Mouse (Mus musculus) left cerebral cortex, adult 2 months (tissue): Measurements from ENCODE around the gene Gpn1. TPM values are rescaled to one million over a fixed set of nuclear protein-coding genes. Genes with fewer than 3 reads are reported as not detected.
A peak's percentile ranks its signal among the peaks of the same experiment; 100 is the strongest.
"Not testable (repeated sequence)": the region's sequence is repeated elsewhere in the genome, so short reads cannot be mapped to it uniquely, and the experiment has no call there.

Source experiments
- DNase-seq, 2 experiments: peaks; one replicate each; pipeline ENCODE4 v3.0.0; 2021 to 2022; ENCODE audit warnings: low spot score in 2 of 2, mixed read lengths in 1 of 2; ENCODE audit errors: extremely low spot score in 1 of 2
- H3K27ac ChIP-seq: fragments of 200-600 bp; 2 replicates; pipeline ENCODE4 v1.8.1; 2022
- H3K4me3 ChIP-seq: fragments of 200-600 bp; 2 replicates; pipeline ENCODE4 v1.8.1; 2022
- CTCF ChIP-seq: fragments of 200-600 bp; IDR thresholded peaks from 2 replicates; pipeline ENCODE4 v1.8.1; 2022; ENCODE audit warnings: antibody characterized with exemption, mild to moderate bottlenecking, moderate library complexity
- intact Hi-C: fragments of 180-260 bp; cut with DNase I; formaldehyde crosslinking; loops from one replicate; pipeline ENCODE4 v1.15.1; 2025
- total RNA-seq, 2 experiments: library from RNA; stranded (reverse); gene quantifications; 2 replicates each; pipeline ENCODE4 v1.2.3; 2021

Gene Gpn1
- total RNA-seq, 2 experiments from 2014 or later, result 29.6 to 29.8 TPM

DNA sequence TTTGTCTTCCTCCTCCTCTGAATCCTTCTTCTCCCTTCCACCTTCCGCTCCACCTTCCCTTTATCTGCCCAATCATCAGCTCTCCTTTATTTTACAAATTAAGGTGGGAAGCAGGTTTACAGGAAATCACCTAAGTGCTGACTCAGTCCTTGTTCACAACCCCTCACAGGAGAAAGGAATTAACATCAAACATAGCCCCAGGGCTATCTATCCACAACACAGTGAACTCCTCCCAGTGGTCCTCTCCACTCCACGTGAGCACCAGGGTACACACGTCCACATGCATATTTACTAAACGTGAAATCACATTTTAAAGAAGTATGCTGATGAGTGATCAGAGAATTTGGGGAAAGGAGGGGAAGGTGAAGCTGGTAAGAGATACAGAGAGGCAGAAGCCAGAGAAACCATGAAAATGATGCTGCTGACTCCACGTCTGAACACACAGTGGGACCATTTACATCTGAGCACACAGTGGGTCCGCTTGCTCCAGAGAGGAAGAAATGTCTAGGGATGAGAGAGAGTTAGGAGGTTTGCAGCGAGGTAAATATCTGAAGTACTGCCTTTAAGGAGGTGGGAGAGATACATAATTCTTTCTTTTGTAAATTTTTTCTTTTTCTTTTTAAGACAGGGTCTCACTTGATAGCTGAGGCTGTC, 5.3 kb upstream of the Gpn1 start:
- intact Hi-C loops, result no loop called here
- no peak for TF ChIP-seq CTCF

DNA sequence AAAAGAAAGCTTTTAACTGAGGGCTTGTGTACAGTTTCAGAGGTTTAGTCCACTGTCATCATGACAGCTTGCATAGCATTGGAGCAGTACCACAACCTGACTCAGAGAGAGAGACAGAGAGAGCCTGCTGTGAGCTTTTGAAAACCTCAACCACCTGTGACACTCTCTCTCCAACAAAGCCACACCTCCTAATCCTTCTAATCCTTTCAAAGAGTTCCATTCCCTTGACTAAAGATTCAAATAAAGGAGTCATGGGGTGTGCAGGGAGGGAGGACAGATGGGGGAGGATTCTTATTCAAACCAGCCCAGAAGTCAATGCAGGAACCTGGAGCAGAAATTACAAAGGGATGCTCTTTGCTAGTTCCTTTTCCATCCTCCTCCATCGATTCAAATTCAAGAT, 2.5 kb upstream of the Gpn1 start:
- no peak for DNase-seq
- intact Hi-C loops, result no loop called here
- TF ChIP-seq CTCF, result no peak
- no peak overlapping the region for H3K4me3 ChIP-seq
- H3K27ac ChIP-seq, result no peak overlapping the region

More for the DNA sequence above, 5.3 kb upstream of the Gpn1 start:
- H3K27ac ChIP-seq, result no peak overlapping the region
- no peak overlapping the region for H3K4me3 ChIP-seq
- DNase-seq, result no peak

- DNase-seq, result no peak
- Histone ChIP-seq H3K27ac (no peak overlapping the region), H3K4me3 (no peak overlapping the region)
- intact Hi-C loops, result no loop called here
- TF ChIP-seq CTCF, result no peak
Observed at GRCm38 (mm10) chr5:31504843-31505242, 10.3 kb downstream of the Gpn1 start.

- no peak for TF ChIP-seq CTCF
- DNase-seq, result no peak
- intact Hi-C loops, result no loop called here
- H3K27ac ChIP-seq, result no peak overlapping the region
- H3K4me3 ChIP-seq, result no peak overlapping the region
Observed at GRCm38 (mm10) chr5:31512481-31512880, 17.9 kb downstream of the Gpn1 start.

GRCm38 (mm10) chr5:31520556-31520955, 26.0 kb downstream of the Gpn1 start:
- no peak for DNase-seq
- H3K4me3 ChIP-seq, result no peak overlapping the region
- no peak overlapping the region for H3K27ac ChIP-seq
- intact Hi-C loops, result no loop called here
- no peak for TF ChIP-seq CTCF

- intact Hi-C loops, result loop anchor here (2.0 kb wide), 1 partner anchor 74 kb away; the partner anchor contains the start of gene Zfp512
- Histone ChIP-seq H3K4me3 (peak within 1 kb of the TSS; percentile 85), H3K27ac (peak within 1 kb of the TSS; percentile 95)
- DNase-seq, result peak; percentile 66 to 80
- TF ChIP-seq CTCF, result no peak
Observed at GRCm38 (mm10) chr5:31526354-31527116, 32.0 kb downstream of the Gpn1 start, which contains the start of gene Slc4a1ap. Gene Slc4a1ap, plus strand, starts transcription at chr5:31526995.

GRCm38 (mm10) chr5:31527117-31527680, 32.7 kb downstream of the Gpn1 start:
- DNase-seq, result peak in 1 of 2 experiments; percentile 13
- TF ChIP-seq CTCF, result no peak
- H3K4me3 ChIP-seq, result peak overlapping the region; percentile 85
- intact Hi-C loops, result loop anchor here (2.0 kb wide), 1 partner anchor 74 kb away; the partner anchor contains the start of gene Zfp512
- H3K27ac ChIP-seq, result peak overlapping the region; percentile 95

GRCm38 (mm10) chr5:31527707-31528106, 33.2 kb downstream of the Gpn1 start, which contains the start of gene Supt7l:
Gene Supt7l, minus strand, starts transcription at chr5:31527807.
- DNase-seq, result not testable (repeated sequence)
- Histone ChIP-seq H3K27ac (peak within 1 kb of the TSS; percentile 95), H3K4me3 (peak within 1 kb of the TSS; percentile 85)
- intact Hi-C loops, result loop anchor here (2.0 kb wide), 1 partner anchor 75 kb away; the partner anchor contains the start of gene Zfp512

DNA sequence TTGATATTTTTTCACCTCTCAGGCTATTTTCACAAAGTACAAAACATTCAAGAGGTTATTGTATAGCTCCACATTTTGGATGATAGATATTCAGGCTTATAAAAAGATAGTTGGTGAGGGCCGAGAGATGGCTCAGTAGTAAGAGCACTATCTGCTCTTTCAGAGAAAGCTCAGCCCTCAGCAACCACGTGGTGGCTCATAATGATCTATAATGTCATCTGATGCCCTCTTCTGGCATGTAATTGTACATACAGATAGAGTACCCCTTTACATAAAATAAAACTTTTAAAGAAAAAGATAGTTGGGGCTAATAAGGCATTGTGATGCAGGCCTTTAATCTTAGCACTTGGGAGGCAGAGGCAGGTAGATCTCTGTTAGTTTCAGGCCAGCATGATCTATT, 34.0 kb downstream of the Gpn1 start:
- DNase-seq, result no peak
- intact Hi-C loops, result no loop called here
- no peak for TF ChIP-seq CTCF
- Histone ChIP-seq H3K27ac (no peak overlapping the region), H3K4me3 (no peak overlapping the region)

GRCm38 (mm10) chr5:31535228-31535627, 40.7 kb downstream of the Gpn1 start:
- no peak for TF ChIP-seq CTCF
- Histone ChIP-seq H3K4me3 (no peak overlapping the region), H3K27ac (no peak overlapping the region)
- intact Hi-C loops, result no loop called here
- no peak for DNase-seq

- Histone ChIP-seq H3K27ac (no peak overlapping the region), H3K4me3 (no peak overlapping the region)
- DNase-seq, result no peak
- TF ChIP-seq CTCF, result no peak
- intact Hi-C loops, result no loop called here
Observed at GRCm38 (mm10) chr5:31559401-31559800, 64.9 kb downstream of the Gpn1 start.

GRCm38 (mm10) chr5:31560352-31560751, 65.8 kb downstream of the Gpn1 start:
- intact Hi-C loops, result loop anchor here (5.0 kb wide), 1 partner anchor 37 kb away; the partner anchor contains the start of gene Mrpl33
- no peak for TF ChIP-seq CTCF
- no peak for DNase-seq
- Histone ChIP-seq H3K27ac (no peak overlapping the region), H3K4me3 (no peak overlapping the region)
